Mouse (Mus musculus): ENCODE results near the gene Svs1. TPM values are rescaled to one million over a fixed set of nuclear protein-coding genes. Genes with fewer than 3 reads are reported as not detected.
A peak's percentile ranks its signal among the peaks of the same experiment; 100 is the strongest.

Svs1 gene
- total RNA-seq, 2 experiments from 2014 or later: not detected

GRCm38 (mm10) chr6:49011191-49011590 is 24.5 kb downstream of the Svs1 start:
- no peak for DNase-seq

GRCm38 (mm10) chr6:49013023-49013422 is 26.4 kb downstream of the Svs1 start:
- no peak for DNase-seq

- no peak for DNase-seq
Measured at GRCm38 (mm10) chr6:49013458-49013857, 26.8 kb downstream of the Svs1 start.

- DNase-seq: no peak
Measured at GRCm38 (mm10) chr6:49017150-49017549, 30.5 kb downstream of the Svs1 start.

GRCm38 (mm10) chr6:49019341-49019740 is 32.7 kb downstream of the Svs1 start:
- DNase-seq: no peak

GRCm38 (mm10) chr6:49021141-49022012 is 34.7 kb downstream of the Svs1 start:
- no peak for DNase-seq

- no peak for DNase-seq
Measured at GRCm38 (mm10) chr6:49022384-49022783, 35.7 kb downstream of the Svs1 start.

- DNase-seq: no peak
Measured at GRCm38 (mm10) chr6:49023315-49023714, 36.7 kb downstream of the Svs1 start.

GRCm38 (mm10) chr6:49025290-49025689 is 38.6 kb downstream of the Svs1 start:
- DNase-seq: no peak

- DNase-seq: no peak
Measured at GRCm38 (mm10) chr6:49026496-49026895, 39.8 kb downstream of the Svs1 start.

GRCm38 (mm10) chr6:49028019-49028418 is 41.4 kb downstream of the Svs1 start:
- DNase-seq: no peak

- DNase-seq: no peak
Measured at GRCm38 (mm10) chr6:49028708-49029107, 42.0 kb downstream of the Svs1 start.

- no peak for DNase-seq
Measured at GRCm38 (mm10) chr6:49031230-49031629, 44.6 kb downstream of the Svs1 start.

GRCm38 (mm10) chr6:49032783-49033182 is 46.1 kb downstream of the Svs1 start:
- DNase-seq: no peak

GRCm38 (mm10) chr6:49036275-49037267 is 49.9 kb downstream of the Svs1 start, which contains the start of gene Gpnmb:
TSS of gene Gpnmb (plus strand) at chr6:49036546.
- DNase-seq: no peak

- no peak for DNase-seq
Measured at GRCm38 (mm10) chr6:49037268-49037662, 50.6 kb downstream of the Svs1 start.

- peak; percentile 70 to 79 for DNase-seq
Measured at GRCm38 (mm10) chr6:49039470-49040180, 53.0 kb downstream of the Svs1 start.

Other genes with a start within 250 kb of the Svs1 start
- 10 to 100 TPM; 10.8 to 15.4 TPM for gene Gimap1, start 247.8 kb upstream of the Svs1 start, total RNA-seq (2021)
- gene Gimap5, start 240.7 kb upstream of the Svs1 start, total RNA-seq (2021): 10 to 100 TPM; 13.3 to 18.2 TPM
- gene Gimap3, start 216.0 kb upstream of the Svs1 start, total RNA-seq (2021): 1 to 10 TPM; 2.9 to 8.5 TPM
- gene Tmem176a, start 145.9 kb upstream of the Svs1 start, total RNA-seq (2021): 100 to 1,000 TPM; 293 to 327 TPM
- 100 to 1,000 TPM; 506 to 589 TPM for gene Tmem176b, start 145.4 kb upstream of the Svs1 start, total RNA-seq (2021)
- gene Aoc1, start 114.0 kb upstream of the Svs1 start, total RNA-seq (2021): not detected
- not detected for gene 1600015I10Rik, start 57.0 kb upstream of the Svs1 start, total RNA-seq (2021)
- not detected for gene Doxl2, start 11.9 kb upstream of the Svs1 start, total RNA-seq (2021)
- gene Gpnmb, start 49.7 kb downstream of the Svs1 start, total RNA-seq (2021): 1 to 10 TPM in 1 of 2 experiments, under 1 TPM in 1; 0.40 to 7.8 TPM
- gene Malsu1, start 86.9 kb downstream of the Svs1 start, total RNA-seq (2021): 10 to 100 TPM; 33.4 to 54.3 TPM
- under 1 TPM; 0.56 to 0.69 TPM for gene Igf2bp3, start 228.1 kb downstream of the Svs1 start, total RNA-seq (2021)